Mouse (Mus musculus) layer of hippocampus, postnatal 25 days (tissue): ENCODE data around the gene Gm28434. TPM values are rescaled to one million over a fixed set of nuclear protein-coding genes. Genes with fewer than 3 reads are reported as not detected.

Experiments
- DNase-seq, 2 experiments: peaks; one replicate each; pipeline ENCODE4 v3.0.0; 2022; ENCODE audit warnings: mixed read lengths in 2 of 2, low spot score in 1 of 2; ENCODE audit errors: extremely low spot score in 1 of 2
- total RNA-seq, 2 experiments: library from RNA; stranded (reverse); gene quantifications; 2 replicates each; pipeline ENCODE4 v1.2.3; 2021

Gene Gm28434
- not detected for total RNA-seq

DNA sequence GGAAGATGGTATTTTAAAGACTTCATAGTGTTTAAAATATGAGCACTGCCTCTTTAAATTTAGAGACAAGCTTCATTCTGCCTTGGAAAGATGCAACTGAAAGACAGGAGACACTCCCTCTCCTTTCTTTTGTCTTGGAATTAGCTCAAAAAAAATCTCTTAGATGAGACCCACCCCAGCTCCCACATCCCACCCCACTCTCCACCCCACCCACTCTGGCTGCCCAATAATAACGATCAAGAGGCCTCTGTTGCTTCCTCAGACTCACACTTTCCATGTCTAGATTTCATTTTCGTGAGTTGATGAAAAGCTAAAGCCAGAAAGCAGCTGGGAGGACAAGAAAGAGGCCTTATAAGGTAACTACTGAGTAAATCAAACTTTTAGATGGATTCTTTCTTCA, at the start of gene Gm28434, which contains the start of gene 2310003L06Rik:
TSS of gene Gm28434 (plus strand) at position 317 of the 400 bp plus-strand sequence.
TSS of gene 2310003L06Rik (plus strand) at position 259 of the 400 bp plus-strand sequence.
- DNase-seq = no peak

DNA sequence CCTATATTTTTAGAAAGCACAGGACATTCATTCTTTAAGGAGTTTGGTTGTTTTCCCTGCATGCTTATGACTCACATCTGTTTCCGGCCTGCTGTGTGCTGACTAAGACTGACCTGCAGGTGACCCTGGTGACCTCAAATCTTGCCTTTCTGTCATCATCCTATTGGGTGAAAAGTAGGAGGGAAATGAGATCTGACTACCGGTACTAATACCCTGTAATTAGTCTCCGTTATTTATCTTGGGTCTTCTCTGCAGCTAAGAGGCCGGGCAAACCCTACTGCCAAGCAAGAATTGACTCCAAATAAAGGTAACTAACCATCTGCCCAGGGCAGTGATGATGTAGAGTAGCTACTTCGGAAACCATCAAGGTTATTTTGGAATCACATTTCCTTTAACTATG, 43.9 kb upstream of the Gm28434 start, which contains the start of gene Csn3:
TSS of gene Csn3 (plus strand) at position 208 of the 400 bp plus-strand sequence.
- no peak for DNase-seq

DNA sequence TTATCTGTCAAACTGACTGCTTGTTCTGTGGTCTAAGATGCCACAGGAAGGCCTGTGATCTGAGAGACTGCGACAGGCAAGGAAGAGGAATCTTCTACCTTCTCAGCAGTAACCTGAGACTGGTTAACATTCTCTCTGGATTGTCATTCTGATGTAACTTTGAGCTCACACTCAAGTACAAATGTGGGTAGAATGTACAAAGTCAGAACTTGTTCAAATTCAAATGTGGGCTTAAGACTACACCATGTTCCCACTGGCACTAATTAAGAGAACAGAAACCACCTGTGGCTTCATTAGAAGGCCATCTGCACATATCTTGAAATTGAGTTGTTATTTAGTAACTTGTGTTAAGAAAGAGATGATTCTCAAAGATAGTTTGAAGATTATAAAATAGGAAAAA, 37.7 kb upstream of the Gm28434 start:
- DNase-seq = no peak

DNA sequence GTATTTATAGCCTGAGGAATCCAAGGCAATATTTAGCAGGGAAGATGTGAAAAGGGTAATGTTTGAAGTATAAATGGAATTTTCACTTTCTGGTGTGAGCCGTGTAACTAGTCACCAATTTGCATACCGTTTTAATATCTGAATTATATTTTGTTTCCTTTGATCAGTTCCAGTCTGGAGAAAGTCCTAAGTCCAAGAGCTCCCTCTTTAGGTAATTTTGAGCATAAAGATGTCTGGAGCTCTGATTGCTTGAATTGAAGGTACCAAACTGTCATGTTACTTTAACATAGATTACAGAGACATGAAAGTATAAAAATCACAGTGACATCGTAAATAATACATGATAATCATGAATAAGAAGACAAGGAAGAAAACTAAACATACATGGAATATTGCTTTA, 28.6 kb upstream of the Gm28434 start:
- DNase-seq = no peak

DNA sequence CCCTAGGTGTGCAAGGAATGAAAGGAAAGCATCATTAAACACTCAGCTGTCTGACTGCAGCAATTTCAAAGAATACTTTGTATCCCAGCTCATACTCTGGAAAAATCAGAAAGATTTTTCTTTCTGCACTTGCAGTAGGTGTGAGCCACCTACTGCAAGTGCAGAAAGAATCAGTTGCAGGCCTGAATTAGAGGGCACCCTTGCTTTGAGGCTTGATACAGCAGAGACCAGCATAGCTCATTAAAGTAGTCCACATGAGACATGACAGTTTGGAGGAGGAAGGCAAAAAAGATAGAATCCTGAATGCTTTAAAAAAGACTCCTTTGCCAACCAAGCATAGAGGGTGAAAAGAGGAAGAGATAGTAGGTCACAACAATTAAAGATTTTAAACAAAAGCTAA, 26.8 kb upstream of the Gm28434 start:
- no peak for DNase-seq

DNA sequence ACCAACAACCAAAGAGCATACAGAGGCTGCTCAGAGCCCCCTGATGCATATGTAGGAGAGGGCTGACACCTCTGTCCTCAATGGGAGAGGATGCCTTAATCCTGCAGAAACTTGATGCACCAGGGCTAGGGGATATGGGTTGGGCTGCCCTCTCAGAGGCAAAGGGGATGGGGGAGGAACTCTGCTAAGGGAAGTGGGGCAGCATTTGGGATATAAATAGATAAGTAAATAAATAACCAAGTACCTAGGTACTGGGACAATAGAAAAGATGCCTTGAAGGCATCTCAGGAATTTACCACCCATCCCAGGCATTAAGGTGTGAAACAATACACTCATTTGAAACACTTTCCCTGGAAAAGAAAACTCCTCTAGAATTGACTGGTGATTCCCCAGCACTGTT, 17.5 kb upstream of the Gm28434 start:
- no peak for DNase-seq

DNA sequence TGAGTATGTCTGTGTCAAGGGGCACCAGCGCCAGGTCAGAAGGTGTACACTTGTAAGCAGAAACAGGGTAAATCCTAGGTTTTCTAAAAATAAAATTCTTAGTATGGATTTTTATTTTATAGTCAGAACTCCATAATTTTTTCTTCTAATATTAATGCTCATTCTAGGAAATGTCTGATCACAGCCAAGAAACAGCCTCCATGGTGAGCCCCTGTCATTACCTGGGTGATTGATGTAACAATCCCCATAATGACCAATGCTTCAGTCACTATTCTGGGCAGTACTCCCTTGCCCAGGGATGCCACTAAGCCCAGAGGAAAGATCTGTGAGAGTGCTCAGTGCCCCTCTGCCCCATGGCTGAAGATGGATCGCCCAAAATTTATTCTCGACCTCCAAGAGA, 9.8 kb downstream of the Gm28434 start, which contains the start of gene Cabs1:
TSS of gene Cabs1 (plus strand) at position 301 of the 400 bp plus-strand sequence.
- no peak for DNase-seq

DNA sequence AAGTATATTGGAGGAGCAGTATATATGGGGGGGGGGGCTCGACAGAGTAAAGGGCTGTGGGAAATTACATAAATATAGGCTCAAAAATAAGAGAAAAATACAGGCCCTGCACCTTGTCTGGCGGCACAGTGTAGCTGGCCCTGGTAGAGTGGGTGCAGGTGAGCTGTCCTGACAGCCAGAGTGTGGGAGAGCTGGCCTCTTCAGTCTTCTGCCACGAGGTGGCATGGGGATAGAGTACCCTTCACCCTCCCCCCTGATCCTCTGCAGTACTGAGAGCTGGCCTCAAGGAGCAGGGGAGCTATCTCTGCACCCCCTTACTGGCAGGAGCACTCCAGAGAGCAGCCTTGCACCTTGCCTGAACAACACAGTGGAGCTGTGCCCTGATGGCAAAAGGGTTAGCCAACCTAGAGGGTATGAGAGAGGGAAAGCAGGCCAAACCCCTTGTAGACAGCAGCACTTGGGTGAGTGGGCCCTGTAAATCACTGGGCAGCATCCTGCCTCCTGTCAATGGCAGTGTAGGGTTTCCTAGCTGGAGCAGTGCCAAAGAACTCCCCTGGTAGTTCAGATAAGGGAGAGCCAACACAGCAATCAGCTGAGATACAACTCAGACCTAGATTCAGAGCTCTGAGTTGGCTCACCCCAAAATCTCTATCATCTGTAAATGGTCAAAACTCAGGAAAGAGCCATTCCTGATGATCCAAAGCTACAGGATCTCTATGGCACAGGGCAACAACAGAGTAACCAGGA, 13.3 kb downstream of the Gm28434 start:
- no peak for DNase-seq

DNA sequence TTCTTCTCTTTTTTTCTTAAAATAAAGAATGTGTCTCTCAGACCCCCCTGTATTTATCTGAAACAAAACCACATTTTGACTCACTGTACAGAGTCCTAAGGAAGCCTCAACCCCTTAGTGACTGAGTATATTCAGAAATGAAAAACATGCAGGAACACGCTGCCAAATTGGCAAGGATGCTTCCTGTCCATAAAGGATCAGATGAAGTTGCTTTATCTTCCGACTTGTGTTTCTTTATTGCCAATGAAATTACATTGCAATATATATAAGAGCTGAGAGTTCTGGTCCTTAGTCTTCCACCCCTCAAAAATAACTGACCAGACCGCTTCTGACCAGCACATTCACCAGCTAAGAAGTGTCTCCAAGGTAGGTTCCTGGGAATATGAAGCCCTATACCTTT, 32.9 kb downstream of the Gm28434 start, which contains the start of gene Smr3a:
TSS of gene Smr3a (plus strand) at position 301 of the 400 bp plus-strand sequence.
- DNase-seq = no peak

DNA sequence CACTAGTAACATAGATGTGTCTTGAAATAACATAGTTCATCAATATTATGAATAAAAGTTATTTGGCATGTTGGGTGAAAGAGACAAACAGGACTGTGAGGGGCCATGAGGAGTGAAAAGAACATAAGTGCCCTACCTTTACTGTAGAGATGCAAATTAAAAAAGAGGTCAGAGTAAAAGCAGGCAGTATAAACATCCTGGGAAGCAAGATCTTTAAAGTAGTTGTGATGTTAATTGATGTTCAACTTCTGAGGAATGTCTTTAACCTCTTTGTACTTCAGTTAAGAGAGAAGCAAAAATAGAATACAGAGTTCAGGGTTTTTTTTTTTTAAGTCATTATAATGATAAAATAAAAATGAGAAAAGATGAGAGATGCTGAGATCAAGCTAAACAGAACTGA, 35.9 kb downstream of the Gm28434 start:
- DNase-seq = no peak

Other genes starting within 250 kb of the Gm28434 start
- not detected for gene Csn1s2a, start 194.9 kb upstream of the Gm28434 start, total RNA-seq
- gene Csn1s2b, start 161.4 kb upstream of the Gm28434 start, total RNA-seq = not detected
- not detected for gene Prr27, start 143.8 kb upstream of the Gm28434 start, total RNA-seq
- gene Odam, start 84.5 kb upstream of the Gm28434 start, total RNA-seq = not detected
- not detected for gene Csn3, start 43.9 kb upstream of the Gm28434 start, total RNA-seq
- not detected for gene 2310003L06Rik, start 58 bp upstream of the Gm28434 start, total RNA-seq
- not detected for gene Cabs1, start 9.9 kb downstream of the Gm28434 start, total RNA-seq
- not detected for gene Smr3a, start 33.0 kb downstream of the Gm28434 start, total RNA-seq
- not detected for gene Smr2, start 117.0 kb downstream of the Gm28434 start, total RNA-seq
- not detected for gene Gm11116, start 142.0 kb downstream of the Gm28434 start, total RNA-seq
- not detected for gene Gm11115, start 184.6 kb downstream of the Gm28434 start, total RNA-seq